Mouse (Mus musculus) gastrocnemius, postnatal 36 days (tissue): ENCODE measurements around the gene Lsm4. TPM values are rescaled to one million over a fixed set of nuclear protein-coding genes. Genes with fewer than 3 reads are reported as not detected.
A peak's percentile ranks its signal among the peaks of the same experiment; 100 is the strongest.

Experiments
- DNase-seq, 2 experiments: peaks; one replicate each; pipeline ENCODE4 v3.0.0; 2022
- intact Hi-C: fragments of 180-260 bp; cut with DNase I; formaldehyde crosslinking; loops from one replicate; pipeline ENCODE4 v1.15.1; 2025
- total RNA-seq, 2 experiments: library from RNA; stranded (reverse); gene quantifications; 2 replicates each; pipeline ENCODE4 v1.2.3; 2021

The Lsm4 gene
- total RNA-seq, 2 experiments from 2014 or later: 54.9 to 63.3 TPM

DNA sequence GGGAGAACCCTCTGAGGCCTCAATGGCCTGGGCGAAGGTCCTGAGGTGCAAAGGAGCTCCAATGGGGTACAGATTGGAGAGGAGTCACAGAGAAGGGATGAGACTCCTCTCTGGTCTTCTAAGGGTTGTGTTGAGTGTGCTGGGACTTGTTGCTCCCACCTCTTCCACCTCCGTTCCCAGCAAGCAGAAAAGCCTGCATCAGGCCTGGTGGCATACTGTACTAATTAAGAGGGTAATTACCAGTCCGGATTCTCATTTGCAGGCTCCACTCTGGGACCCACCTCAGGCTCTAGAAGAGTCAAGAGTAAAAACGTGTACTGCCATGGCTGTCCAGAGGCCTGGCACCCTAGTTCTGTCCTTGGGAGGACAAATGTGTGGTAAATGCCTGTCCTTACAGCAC lies 23.9 kb downstream of the Lsm4 start:
- intact Hi-C loops: no loop called here
- no peak for DNase-seq

DNA sequence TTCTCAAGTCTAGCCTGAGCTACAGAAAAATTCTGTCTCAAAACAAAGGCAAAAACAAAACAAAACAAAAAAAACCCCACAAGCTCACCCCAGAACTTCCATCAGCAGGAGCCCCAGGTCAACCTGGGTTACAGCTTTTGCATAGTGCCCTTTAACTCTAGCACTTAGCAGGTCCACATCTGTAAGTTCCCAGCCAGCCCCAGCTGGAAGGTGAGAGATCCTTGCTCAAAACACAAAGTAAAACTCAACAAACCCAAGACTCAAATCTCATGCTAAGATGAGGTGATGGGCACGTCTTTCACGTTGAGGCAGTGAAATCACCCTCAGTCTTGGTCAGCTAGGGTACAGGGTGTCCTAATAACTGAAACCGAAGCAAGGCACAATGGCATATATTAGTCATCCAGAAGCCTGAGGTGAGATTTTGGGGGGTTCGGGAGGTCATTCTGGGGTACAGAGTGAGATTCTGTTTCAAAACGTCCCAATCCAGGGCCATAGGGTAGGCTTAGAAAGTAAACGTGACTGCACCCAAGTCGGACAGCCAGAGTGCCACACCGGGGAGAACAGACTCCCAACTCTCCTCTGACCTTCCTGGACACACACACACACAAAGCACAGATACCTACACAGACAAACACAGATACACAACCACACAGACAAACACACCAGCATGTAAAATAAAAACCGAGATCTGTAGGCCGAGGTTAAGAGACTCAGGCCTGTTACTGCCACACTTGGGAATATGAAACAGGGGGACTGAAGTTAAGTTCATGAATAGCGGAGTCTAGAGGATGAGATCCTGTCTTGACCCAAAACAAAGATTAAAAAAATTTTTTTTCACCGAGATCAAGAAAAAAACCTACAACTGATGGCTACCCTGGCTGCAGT lies 24.6 kb downstream of the Lsm4 start:
- intact Hi-C loops: no loop called here
- no peak for DNase-seq

DNA sequence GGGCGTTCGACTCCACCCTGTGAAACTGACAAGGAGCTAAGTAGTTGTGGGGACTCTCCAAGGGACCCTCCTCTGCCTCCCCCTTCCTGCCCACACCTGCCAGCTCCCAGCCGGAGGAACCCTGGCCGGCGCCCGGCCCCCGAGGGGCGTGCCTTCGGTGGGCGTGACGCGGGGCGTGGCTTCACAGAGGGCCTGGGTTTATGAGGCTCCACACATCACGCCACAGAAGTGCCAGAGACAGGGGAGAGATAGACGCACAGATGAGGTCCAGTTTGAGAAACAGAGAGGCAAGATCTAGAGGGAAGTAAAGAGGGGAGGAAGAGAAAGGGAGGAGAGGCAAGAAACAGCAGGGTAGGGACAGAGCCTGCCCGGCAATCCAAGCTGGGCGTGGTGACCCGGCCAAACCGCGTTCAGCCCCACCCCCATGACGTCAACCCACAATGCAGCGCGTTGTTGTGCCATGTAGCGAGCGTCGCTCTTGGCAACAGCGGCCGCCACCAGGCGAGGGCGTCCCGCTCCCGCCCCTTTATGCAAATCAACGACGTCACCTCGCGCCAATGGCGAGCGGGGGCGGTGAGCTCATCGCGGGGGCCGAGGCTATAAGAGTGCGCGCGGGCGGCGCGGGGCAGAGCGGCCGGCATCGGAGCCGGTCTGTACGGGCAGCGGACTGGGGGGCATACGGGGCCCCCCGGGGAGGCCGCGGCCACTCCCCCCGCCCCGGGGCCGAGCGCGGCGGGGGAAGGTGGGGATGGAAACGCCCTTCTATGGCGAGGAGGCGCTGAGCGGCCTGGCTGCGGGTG lies 25.5 kb downstream of the Lsm4 start, which contains the start of gene Jund:
TSS of gene Jund (plus strand) at position 640 of the 800 bp plus-strand sequence.
- peak; percentile 98 to 99 for DNase-seq
- intact Hi-C loops: no loop called here

DNA sequence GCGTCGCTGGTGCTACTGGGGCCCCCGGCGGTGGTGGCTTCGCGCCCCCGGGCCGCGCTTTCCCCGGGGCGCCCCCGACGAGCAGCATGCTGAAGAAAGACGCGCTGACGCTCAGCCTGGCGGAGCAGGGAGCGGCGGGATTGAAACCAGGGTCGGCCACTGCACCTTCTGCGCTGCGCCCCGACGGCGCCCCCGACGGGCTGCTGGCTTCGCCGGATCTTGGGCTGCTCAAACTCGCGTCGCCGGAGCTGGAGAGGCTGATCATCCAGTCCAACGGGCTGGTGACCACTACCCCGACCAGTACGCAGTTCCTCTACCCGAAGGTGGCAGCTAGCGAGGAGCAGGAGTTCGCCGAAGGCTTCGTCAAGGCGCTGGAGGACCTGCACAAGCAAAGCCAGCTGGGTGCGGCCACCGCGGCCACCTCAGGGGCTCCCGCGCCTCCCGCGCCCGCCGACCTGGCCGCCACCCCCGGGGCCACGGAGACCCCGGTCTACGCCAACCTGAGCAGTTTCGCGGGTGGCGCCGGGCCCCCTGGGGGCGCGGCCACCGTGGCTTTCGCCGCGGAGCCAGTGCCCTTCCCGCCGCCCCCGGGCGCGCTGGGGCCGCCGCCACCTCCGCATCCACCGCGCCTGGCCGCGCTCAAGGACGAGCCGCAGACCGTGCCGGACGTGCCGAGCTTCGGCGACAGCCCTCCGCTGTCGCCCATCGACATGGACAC lies 26.2 kb downstream of the Lsm4 start:
- intact Hi-C loops: no loop called here
- DNase-seq: peak in 1 of 2 experiments; percentile 64

DNA sequence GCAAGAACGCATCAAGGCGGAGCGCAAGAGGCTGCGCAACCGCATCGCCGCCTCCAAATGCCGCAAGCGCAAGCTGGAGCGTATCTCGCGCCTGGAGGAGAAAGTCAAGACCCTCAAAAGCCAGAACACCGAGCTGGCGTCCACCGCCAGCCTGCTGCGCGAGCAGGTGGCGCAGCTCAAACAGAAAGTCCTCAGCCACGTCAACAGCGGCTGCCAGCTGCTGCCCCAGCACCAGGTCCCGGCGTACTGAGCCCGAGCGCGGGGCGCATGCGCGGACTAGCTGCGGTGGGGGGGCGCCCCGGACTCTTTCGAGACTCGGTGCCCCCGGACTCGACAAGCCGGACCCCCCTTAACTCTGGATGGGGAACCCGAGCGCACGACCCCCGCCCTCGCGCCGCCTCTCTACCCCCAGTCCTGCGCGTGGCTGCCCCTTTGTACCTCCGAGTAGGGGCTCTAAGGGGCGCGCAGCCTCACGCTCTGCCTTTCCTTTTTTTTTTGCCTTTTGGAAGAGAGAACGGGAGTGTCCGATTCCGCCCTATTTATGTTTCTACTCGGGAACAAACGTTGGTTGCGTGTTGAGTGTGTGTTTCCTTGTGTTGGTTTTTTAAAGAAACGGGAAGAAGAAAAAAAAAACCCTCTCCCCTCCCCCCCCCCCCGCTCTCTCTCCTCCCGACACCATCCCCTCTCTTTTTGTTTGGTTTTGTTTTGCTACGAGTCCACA lies 26.9 kb downstream of the Lsm4 start:
- intact Hi-C loops: loop anchor here (1.0 to 5.0 kb wide), 2 partner anchors 27 to 68 kb away; partner anchors contain the start of genes Gdf15 and Lsm4
- DNase-seq: peak; percentile 69 to 81

DNA sequence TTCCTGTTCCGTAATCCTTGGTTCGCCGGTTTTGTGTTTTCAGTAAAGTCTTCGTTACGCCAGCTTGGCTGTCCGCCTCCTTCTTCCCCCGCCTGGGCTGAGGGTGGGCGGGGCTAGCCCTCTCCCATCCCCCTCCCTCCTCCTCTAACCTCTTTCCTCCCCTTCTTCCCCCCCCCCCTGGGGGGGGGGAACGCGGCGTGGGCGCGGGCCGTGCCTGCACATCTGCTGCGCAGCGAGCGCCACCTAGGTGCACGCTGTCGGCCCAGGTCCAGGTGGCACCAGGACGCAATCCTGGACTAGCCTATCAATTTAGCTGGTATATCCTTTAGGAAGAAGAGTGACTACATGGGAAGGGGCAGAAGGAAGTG lies 27.5 kb downstream of the Lsm4 start:
- DNase-seq: peak; percentile 82 to 88
- intact Hi-C loops: loop anchor here (1.0 to 5.0 kb wide), 2 partner anchors 27 to 68 kb away; partner anchors contain the start of genes Gdf15 and Lsm4

DNA sequence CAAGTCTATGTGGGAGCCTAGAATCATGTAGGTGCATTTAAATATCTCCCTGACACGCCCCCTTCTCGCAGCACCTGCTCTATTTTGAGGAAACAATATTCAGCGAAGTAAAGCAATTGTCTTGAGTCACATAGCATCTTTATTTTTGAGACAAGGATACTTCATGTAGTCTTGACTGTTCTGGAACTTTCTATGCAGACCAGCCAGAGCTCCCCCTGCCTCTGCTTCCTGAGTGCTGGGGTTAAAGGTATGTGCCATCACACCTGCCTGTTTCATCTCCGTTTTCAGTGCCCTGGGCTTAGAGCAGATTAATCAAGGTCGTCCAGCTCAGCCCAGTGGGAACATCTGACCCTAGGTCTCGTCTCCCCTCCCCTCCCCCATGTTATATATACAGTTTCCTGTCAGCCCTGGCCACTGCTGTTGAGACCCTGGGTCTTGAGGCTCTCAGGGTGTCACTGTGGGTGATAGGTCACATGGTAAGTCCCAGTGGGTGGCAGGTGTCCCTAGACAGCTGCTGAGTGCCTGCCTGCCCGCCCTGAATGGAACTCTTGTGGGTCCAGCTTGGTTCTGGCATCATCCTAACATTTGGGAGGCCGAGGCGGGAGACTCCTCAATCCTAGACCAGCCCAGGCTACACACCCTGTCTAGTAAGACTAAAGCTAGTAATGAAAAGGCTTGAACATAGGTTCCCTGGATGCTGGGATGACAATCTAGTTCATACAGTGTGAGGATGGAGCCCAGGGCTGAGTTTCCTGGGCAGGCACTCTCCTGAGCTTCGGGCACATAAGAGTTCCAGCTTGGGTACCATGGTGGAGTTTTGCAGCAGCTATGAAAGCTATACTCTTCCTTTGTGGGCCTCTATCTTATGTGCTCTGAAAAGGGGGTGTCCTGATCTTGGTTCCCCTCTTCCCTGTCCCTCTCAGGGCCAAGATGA lies 28.3 kb downstream of the Lsm4 start:
- intact Hi-C loops: loop anchor here (5.0 kb wide), 1 partner anchor 69 kb away; the partner anchor contains the start of gene Gdf15
- DNase-seq: no peak

DNA sequence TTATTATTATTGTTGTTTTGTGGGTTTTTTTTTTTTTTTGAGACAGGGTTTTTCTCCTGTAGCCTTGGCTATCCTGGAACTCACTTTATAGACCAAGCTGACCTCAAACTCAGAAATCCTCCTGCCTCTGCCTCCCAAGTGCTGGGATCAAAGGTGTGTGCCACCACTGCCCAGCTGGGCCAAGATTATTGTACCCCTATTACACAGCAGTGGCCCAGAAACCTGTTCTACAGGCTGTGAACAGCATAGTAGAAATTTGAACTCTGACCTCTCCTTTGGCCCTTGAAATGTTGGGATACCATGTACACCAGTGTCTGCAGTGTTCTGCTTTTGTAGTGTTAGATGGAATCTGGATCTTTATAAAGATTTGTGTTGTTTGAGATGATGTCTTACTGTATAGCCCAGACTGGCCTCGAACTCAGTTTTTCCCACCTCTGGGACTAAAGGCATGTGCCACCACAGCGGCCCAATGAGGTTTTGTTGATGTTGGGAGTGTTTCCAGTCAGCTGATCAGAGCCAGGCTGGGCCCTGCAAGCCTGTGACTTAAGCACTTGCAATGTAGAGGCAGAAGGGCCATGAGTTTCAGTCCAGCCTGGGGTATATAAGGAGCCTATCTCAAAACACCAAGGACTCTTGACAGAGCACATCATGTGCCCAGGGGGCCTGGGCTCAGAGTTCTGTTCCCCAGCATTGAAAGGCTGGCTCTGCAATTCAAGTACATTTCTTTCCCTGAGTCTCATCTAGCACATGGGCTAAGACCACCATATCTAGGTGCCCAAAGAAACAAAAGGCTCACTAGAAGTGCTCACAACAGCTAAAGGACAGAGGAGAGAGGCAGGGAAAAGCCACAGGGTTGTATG lies 29.2 kb downstream of the Lsm4 start:
- no peak for DNase-seq
- intact Hi-C loops: loop anchor here (5.0 kb wide), 1 partner anchor 70 kb away; the partner anchor contains the start of gene Gdf15

DNA sequence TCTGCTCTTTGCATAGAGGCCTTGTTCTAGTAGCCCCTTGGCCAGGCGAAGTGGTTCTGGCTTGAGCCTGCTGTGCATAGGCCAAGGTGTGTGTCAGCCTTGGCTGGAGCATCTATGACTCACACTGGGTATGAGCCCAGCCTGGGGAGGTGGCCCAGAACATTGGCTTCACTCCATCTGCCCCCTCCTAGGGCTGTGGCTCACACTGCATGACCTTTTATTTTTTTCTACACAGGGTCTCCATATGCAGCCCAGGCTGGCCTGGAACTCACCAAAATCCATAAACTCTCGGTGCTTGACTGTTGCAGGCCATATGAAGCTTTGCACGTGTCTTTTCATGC lies 29.8 kb downstream of the Lsm4 start:
- intact Hi-C loops: loop anchor here (5.0 kb wide), 1 partner anchor 71 kb away; the partner anchor contains the start of gene Gdf15

DNA sequence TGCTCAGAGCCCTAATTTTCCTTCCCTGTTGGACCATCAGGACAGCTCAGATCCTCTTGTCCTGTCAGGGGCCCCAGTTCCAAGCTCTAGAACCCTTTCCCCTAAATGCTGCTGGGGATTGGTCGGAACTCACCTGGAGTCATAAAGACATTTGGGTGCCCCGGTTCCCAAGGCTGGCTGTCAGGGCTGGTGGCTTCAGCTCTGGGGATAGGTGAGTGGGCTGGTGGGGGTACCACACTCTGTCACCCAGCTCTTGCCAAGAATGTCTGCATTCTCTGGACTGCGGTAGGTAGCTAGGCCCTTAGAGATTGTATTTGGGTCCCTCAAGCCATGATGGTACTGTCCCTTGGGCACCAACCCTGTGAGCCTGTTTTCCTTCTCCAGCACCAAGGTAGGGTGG lies 30.2 kb downstream of the Lsm4 start, which contains the start of gene Iqcn:
TSS of gene Iqcn (plus strand) at position 171 of the 400 bp plus-strand sequence.
- DNase-seq: no peak
- intact Hi-C loops: loop anchor here (5.0 kb wide), 1 partner anchor 71 kb away; the partner anchor contains the start of gene Gdf15

More for the DNA sequence above, 29.8 kb downstream of the Lsm4 start:
- DNase-seq: peak; percentile 85 to 86

DNA sequence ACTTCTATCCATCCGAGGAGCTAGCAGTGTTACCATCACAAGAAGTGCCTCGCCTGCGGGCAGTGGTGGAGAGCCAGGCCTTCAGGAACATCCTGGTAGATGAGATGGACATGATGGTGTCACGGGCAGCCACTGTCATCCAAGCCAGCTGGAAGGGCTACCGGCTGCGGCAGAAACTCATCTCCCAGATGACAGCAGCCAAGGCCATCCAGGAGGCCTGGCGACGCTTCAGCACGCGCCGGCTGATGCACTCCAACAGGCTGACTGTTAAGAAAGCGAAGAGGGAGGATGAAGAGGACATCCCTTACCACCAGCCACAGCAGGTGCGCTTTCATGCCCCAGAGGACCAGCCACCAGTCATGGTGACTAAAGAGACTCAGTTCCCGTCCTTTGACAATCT lies 35.2 kb downstream of the Lsm4 start:
- intact Hi-C loops: no loop called here
- no peak for DNase-seq

DNA sequence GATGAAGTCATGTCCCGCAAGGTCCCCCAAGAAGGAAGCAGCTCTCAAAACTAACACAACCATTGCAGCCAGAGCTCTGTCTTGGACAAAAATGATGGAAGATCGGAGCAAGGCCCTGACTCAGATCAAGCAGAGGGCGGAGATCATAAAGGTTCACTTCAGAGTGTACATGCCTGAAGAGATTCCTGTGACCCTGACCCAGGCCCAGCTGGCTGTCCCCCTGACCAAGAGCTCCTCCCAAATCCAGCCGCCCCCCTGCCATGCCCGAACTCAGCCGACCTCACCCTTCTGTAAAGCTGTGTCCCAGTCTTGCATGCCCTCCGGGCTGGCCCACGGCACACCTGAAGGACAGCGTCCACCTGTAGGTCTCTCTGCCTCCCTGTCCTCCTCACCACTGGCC lies 36.7 kb downstream of the Lsm4 start:
- intact Hi-C loops: no loop called here
- no peak for DNase-seq

DNA sequence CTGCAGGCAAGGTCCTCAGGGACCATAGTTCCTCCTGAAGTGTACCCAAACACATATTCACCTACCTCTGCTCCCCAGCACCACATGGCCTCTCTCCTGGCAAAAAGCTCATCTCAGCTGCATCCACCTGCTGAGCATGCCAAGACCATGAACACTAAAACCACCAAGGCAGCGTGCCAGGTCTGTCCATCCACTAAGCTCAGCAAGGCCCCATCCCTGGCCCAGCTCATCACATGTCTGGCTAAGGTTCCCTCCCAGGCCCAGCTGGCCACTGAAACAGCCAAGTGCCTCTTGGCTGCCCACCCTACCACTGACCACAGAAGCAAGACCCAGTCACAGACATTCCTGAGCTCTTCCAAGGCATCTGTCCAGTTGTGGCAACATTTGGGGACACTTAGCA lies 37.2 kb downstream of the Lsm4 start:
- peak in 1 of 2 experiments; percentile 63 for DNase-seq
- intact Hi-C loops: no loop called here

DNA sequence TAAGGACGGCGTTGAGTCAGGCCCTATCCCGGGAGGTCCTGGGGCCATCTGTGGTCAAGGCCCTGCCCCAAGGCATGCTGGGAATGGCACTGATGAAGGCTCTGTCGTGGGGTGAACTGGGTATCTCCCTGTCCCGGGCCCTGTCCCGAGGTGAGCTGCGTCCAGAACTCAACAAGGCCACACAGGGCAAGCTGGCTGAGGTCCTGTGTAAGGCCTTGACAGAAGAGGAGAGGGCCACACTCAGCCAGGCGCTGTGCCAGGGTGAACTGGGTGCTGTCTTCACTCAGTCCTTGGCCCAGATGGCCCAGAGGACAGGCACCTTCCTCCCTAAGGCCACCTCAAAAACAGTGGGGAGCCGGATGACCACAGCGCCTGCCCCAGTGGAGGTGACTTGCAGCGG lies 38.0 kb downstream of the Lsm4 start:
- no peak for DNase-seq
- intact Hi-C loops: no loop called here

DNA sequence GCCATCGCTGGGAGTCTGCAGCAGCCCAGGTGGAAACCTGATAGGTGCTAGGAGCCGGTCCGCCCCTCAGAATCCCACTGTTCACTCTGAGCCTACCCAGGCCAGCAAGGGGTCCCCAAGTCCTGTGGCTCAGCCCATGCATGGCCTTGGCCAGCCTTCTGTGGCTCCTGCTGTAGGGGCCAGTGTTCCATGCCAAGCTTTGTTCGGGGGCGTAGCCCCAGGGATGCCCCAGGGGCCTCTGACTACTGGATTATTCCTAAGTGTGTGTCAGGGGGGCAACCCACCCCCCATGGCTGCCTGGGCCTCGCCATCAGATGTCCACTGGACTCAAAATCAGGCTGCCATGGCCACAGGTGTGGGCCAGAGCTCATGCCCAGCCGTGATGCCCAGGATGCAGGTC lies 40.9 kb downstream of the Lsm4 start:
- DNase-seq: no peak
- intact Hi-C loops: no loop called here

DNA sequence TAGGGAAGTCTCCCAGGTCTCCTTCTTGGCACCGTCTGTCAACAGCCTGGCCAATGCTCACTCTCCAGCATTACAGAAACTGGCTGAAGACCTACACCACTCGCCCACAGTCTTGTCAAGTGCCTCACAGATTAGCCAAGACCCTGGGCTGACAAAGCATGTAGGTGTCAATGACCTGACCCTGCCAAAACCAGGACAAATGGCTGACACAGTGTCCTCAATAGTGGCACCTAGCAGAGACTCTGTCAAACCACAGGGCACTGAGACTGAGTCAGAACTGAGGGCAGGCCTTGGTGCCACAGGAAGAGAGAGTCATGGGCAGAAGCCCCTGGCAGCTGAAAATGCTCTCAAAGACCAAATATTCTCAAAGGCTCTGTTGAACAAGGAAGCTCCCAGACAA lies 42.0 kb downstream of the Lsm4 start:
- DNase-seq: peak in 1 of 2 experiments; percentile 3
- intact Hi-C loops: no loop called here

DNA sequence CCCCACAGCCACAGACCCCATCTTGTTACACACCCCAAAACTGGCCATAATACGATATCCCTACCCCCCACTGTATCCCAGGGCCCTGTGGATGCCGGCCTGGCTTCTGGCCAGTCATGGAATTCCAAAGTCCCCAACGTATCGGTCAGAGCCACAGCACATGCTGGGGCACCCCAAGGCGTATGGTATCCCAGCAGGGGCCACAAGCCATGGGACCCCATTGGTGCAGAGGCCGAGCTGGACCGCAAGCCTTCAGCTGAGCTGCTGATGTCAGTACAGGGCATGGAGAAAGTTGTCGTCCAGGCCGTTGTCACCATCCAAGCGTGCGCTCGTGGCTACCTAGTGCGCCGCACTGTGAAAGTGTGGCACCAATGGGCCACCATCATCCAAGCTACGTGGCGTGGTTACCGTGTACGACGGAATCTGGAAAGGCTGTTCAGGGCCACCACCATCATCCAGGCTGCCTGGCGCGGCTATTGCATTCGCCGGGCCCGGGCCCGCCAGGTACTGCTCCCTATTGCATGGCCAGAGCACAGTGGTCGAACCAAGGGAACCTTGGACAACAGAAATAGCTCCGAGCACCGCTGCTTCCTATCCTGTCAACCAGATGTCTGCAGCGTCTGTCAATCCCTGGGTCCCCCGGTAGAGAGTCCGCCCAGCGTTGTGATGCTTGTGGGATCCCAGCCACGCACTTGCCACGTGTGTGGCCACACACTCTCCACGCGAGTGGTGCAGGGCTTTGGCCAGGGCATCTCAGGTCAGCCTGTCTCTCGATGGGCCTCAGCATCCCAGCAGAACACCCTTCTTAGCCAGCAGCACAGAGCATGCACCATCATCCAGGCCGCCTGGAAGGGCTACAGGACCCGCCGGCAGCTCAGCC lies 43.7 kb downstream of the Lsm4 start:
- intact Hi-C loops: no loop called here
- peak in 1 of 2 experiments; percentile 6 for DNase-seq
